Mouse (Mus musculus): Measurements from ENCODE around the gene Gsk3a.

DNA sequence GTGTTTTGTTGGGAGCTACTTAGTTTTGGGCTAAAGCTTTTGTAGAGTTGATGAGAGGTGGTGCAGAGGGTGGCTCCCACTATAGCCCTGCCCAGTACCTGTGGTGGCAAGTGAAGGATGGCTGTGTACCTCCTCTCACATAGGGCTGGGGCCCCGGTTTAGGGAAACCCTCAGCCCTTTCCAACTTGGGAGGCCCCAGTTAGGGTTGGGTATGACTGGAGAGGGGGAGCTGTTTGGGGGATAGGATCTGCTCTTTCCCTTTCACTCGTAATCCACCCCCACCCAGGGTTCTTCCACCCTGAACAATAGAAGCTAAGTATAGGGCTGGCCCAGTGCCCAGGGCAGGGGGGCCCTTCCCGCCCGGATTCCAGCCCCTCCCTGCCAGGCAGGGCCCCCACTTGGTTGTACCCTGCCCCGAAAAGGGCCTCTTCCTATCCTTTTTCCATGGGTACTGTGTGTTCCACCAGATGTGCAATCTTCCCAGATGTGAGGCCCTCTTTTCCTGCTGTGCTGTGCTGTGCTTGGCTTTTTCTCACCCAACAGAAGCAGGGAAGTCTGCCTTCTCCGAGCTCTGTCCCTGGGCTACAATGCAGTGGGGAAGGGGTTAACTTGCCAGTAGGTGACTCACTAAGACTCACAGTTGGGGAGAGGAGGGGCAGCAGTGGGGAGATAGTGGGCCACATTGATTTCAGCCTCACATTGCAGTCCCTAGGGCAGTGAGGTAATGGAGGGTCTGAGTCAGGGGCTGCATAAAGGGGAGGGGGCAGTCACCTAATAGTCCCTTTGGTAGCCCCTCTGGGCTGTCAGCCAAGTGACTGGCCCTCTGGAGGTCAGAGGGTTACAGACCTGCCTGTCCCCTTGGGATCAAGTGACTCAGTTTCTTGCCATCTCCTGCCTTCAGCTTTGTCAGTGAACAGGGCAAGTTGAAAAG is 42.5 kb upstream of the Gsk3a start:
- no peak for TF ChIP-seq CTCF (IDR thresholded peaks at IDR 0.05; ENCODE audit: low read depth, low read length)
- no peak for TF ChIP-seq POLR2A (IDR thresholded peaks at IDR 0.05; ENCODE audit: insufficient read depth, low read length)
- no peak for TF ChIP-seq EP300 (IDR thresholded peaks at IDR 0.05; ENCODE audit: insufficient read depth, low read depth, low read length)
